Mouse (Mus musculus): Measurements from ENCODE around the gene Jag1.

DNA sequence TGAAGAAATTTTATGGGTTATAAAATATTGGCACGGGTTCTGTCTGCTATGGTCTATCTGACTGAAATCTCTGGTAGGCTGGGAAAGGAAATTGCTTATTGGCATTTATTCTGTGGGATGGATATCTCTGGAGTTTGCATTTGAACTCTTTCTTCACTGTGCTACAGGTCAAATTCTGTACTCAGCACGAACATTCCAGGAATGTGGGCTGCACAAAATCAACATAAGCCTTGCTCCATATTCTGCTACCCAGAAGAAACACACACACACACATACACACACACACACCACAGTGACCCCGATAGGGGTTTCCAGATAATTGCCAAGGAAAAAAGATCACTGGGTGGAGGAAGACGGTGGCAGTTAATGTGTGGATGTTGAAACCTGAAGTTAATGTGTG, 37.4 kb upstream of the Jag1 start:
- 0 out of 2 replicates have a peak, but pooled peaks have one; percentile 12 for TF ChIP-seq EP300 (IDR thresholded peaks at IDR 0.05; ENCODE audit: low read depth)
- no peak for TF ChIP-seq CTCF (IDR thresholded peaks at IDR 0.05; ENCODE audit: low read depth)

Measured in liver, postnatal 0 days (tissue).